Mouse (Mus musculus) intestine, embryonic 15.5 days (tissue): ENCODE measurements around the gene Lce1j. TPM values are rescaled to one million over a fixed set of nuclear protein-coding genes. Genes with fewer than 3 reads are reported as not detected.
"Not testable (repeated sequence)": the region's sequence is repeated elsewhere in the genome, so short reads cannot be mapped to it uniquely, and the experiment has no call there.

Experiments used
- ATAC-seq: fragments of 200-750 bp; cut with Nextera tagmentation; 2 replicates; pipeline ENCODE4 v1.8.0; 2017; ENCODE audit warnings: moderate TSS enrichment, moderate library complexity
- H3K27ac ChIP-seq: fragments of 300-500 bp; sonication (generic); 2 replicates; pipeline ENCODE4 v1.5.1; 2015; ENCODE audit warnings: mild to moderate bottlenecking, inconsistent platforms
- H3K27me3 ChIP-seq: fragments of 300-500 bp; sonication (generic); replicated peaks from 2 replicates; pipeline ENCODE4 v1.6.1; 2015; ENCODE audit warnings: inconsistent platforms
- H3K36me3 ChIP-seq: fragments of 300-500 bp; sonication (generic); 2 replicates; pipeline ENCODE4 v1.6.1; 2015; ENCODE audit warnings: inconsistent platforms
- H3K4me1 ChIP-seq: fragments of 300-500 bp; sonication (generic); replicated peaks from 2 replicates; pipeline ENCODE4 v1.6.1; 2015; ENCODE audit warnings: inconsistent platforms
- H3K4me2 ChIP-seq: fragments of 300-500 bp; sonication (generic); replicated peaks from 2 replicates; pipeline ENCODE4 v1.6.1; 2015; ENCODE audit warnings: mild to moderate bottlenecking, inconsistent platforms
- H3K4me3 ChIP-seq: fragments of 300-500 bp; sonication (generic); replicated peaks from 2 replicates; pipeline ENCODE4 v1.5.1; 2015; ENCODE audit warnings: inconsistent platforms
- H3K9ac ChIP-seq: fragments of 300-500 bp; sonication (generic); 2 replicates; pipeline ENCODE4 v1.6.1; 2015; ENCODE audit warnings: inconsistent platforms
- H3K9me3 ChIP-seq: fragments of 300-500 bp; sonication (generic); 2 replicates; pipeline ENCODE4 v1.6.1; 2016; ENCODE audit warnings: inconsistent platforms
- WGBS: fragments of 180-500 bp; shearing (Covaris S2); methylation state at CpG from one replicate; pipeline ENCODE4 v1.1.7; 2015; 5-methylcytosine and 5-hydroxymethylcytosine counted together
- polyA plus RNA-seq: library from polyadenylated mRNA; unstranded; fragments of >200 nt; fragmentation: Nextera tagmentation; extraction: Ambion mirVana; gene quantifications from 2 replicates; pipeline ENCODE4 v1.2.1, GENCODE M21; 2015

Gene Lce1j
- polyA plus RNA-seq, result not detected in 2 replicates

DNA sequence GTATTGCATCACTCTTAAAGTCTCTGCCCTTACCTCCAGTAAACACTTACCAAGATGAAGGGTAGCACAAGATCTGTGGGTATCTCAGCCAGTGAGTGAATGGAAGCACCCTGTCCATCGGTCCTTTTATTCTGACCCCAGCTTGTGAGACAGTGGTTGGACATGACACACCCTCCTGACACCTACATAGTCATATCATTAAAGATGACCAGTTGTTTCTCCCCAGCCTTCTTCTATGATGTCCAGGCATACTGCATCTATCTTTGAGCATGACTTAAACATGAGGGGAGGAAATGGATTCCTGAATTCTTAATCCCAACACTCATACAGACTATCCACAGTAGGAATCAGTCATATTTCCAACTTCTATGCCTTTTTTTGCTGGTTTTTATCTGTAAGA is at the start of gene Lce1j:
Gene Lce1j (minus strand): TSS at position 101 of the 400 bp plus-strand sequence.
- H3K4me3 ChIP-seq, result no peak within 1 kb of the TSS
- no peak within 1 kb of the TSS for H3K9ac ChIP-seq
- WGBS, result 78% methylated on average over 1 of the region's 1 CpGs
- H3K27me3 ChIP-seq, result no peaks in the 10 kb centered on the region
- no peaks in the 10 kb centered on the region for H3K36me3 ChIP-seq
- H3K27ac ChIP-seq, result no peak within 1 kb of the TSS
- no peaks in the 10 kb centered on the region for H3K9me3 ChIP-seq
- no peaks in the 10 kb centered on the region for H3K4me1 ChIP-seq
- no peak within 1 kb of the TSS for H3K4me2 ChIP-seq
- no peak for ATAC-seq

DNA sequence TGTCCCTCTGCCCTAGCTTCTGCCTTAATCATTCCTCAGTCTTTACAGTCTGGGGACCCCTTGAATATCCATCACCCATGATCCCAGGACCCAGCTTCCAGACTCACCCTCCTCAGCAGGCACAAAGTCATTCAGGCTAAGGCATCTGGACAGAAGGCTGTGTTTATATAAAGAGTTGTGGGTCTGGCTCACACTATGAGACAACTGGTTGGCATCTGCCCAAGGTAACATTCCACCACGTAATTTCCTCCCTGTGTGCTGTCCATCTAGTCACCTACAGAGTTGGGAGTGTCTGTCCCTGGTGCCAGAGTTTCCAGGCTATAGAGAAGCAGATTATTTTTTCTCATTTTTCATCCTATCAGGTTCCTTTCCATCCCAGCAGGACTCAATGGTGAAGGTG is 36.8 kb upstream of the Lce1j start, which contains the start of gene Kprp:
Gene Kprp (minus strand): TSS at position 140 of the 400 bp plus-strand sequence.
- WGBS, result 13% methylated on average over 1 of the region's 1 CpGs
- Histone ChIP-seq H3K4me2 (no peak within 1 kb of the TSS), H3K27me3 (no peaks in the 10 kb centered on the region), H3K4me3 (no peak within 1 kb of the TSS), H3K36me3 (no peaks in the 10 kb centered on the region), H3K9me3 (no peaks in the 10 kb centered on the region), H3K9ac (no peak within 1 kb of the TSS), H3K4me1 (no peaks in the 10 kb centered on the region), H3K27ac (no peak within 1 kb of the TSS)
- no peak for ATAC-seq

DNA sequence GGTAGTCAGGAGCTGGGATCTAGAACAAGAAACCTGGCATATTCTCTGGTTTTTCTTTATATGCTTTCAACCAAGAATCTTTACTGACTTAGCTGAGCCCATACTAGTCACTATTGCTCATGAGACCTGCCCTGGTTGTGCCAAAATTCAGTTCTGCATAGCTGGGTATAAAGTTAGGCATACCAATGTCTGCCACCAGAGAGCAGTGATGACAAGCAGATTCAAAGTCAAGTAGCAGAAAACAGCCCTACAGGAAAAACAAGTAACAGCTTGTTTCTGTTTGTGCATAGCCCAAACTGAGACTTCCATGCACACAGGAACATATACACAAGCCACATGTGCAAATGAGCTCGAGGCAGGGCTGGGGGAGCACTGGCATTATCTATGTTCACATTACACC is 35.5 kb upstream of the Lce1j start:
- Histone ChIP-seq H3K4me3 (no peak overlapping the region), H3K27me3 (no peaks in the 10 kb centered on the region), H3K9me3 (no peaks in the 10 kb centered on the region), H3K9ac (no peak overlapping the region), H3K4me2 (no peak overlapping the region), H3K27ac (no peak overlapping the region), H3K4me1 (no peaks in the 10 kb centered on the region), H3K36me3 (no peaks in the 10 kb centered on the region)
- WGBS, result 28% methylated on average over 1 of the region's 1 CpGs
- no peak for ATAC-seq

DNA sequence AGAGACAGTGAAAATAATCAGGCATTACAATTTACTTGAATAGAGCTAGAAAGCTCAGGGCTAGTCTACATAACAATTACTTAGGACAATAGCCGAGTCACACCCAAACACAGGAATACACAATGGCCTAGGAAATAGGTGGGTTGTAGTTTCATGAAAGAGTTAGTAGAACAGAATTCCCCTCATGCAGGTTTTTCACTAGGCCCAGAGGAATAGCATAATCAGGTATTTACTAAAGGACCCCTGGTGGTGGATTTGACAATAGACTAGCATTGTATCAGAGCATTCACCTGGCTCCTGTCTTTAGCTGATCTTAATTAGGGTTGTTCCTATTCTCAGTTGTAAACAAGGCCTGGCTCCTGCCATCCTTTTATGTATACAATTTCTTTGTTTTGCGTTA is 25.7 kb upstream of the Lce1j start:
- not testable (repeated sequence) for H3K9ac ChIP-seq, H3K27me3 ChIP-seq, H3K4me3 ChIP-seq, H3K27ac ChIP-seq, ATAC-seq, H3K9me3 ChIP-seq, H3K4me2 ChIP-seq, H3K36me3 ChIP-seq, H3K4me1 ChIP-seq
- WGBS, result 88% methylated on average over 2 of the region's 2 CpGs

DNA sequence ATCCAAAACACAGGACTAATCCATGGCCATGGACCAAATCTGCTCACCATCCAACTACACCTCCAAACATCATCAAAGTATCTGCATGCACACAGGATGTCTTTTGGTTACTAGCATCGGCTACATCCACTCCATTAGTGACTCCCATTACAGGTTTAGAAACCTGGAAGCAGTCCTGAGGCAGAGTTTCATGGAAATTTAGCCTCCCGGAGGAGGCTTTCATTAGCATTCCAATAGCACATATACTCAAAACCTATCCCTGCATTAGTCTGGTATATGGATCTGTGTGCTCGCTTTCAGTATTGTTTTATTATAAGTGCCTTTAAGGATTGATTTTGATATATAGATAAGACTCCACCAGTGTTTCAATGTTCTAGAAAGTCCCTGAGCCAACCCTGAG is 25.3 kb upstream of the Lce1j start:
- Histone ChIP-seq H3K27me3 (no peaks in the 10 kb centered on the region), H3K27ac (no peak overlapping the region), H3K4me1 (no peaks in the 10 kb centered on the region), H3K4me3 (no peak overlapping the region), H3K9ac (no peak overlapping the region), H3K4me2 (no peak overlapping the region), H3K9me3 (no peaks in the 10 kb centered on the region), H3K36me3 (no peaks in the 10 kb centered on the region)
- 92% methylated on average over 3 of the region's 3 CpGs for WGBS
- no peak for ATAC-seq

DNA sequence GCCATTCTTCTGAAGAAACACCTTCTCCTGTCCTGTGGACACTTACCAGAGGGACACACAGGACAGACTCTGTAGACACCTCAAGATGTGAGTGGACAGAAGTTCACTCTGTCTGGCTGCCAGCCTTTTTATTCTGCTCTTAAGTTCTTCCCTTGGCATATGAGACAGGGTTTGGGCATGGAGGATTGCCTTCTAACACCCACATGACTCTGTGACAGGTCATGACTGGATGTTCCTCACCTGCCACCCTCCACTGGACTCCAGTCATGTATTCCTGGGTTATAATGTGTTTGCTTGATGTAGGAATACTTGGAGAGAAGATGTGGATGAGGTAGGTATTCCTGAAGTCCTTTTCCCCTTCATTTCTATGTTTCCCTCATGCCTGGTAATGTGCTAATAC is 17.5 kb upstream of the Lce1j start, which contains the start of gene Lce1k:
Gene Lce1k (minus strand): TSS at position 101 of the 400 bp plus-strand sequence.
- no peak for ATAC-seq
- no peak within 1 kb of the TSS for H3K9ac ChIP-seq
- H3K27me3 ChIP-seq, result no peaks in the 10 kb centered on the region
- H3K4me2 ChIP-seq, result no peak within 1 kb of the TSS
- H3K4me3 ChIP-seq, result no peak within 1 kb of the TSS
- no peaks in the 10 kb centered on the region for H3K36me3 ChIP-seq
- no peaks in the 10 kb centered on the region for H3K4me1 ChIP-seq
- no peak within 1 kb of the TSS for H3K27ac ChIP-seq
- no peaks in the 10 kb centered on the region for H3K9me3 ChIP-seq

DNA sequence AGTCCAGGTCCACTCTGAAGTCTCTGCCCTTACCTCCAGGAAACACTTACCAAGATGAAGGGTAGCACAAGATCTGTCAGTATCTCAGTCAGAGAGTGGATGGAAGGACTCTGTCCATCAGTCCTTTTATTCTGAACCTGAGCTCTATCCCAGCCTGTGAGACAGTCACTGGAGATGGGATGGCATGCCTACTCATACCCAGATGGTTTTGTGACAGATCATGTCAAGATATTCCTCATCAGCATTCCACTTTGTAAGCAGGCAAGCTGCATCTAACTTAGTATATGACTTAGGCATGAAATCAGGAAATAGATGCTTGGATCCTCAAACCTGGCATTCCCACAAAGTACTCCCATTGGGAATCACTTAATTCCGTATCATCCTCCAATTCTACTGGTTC is 11.5 kb downstream of the Lce1j start, which contains the start of gene Lce1i:
Gene Lce1i (minus strand): TSS at position 101 of the 400 bp plus-strand sequence.
- Histone ChIP-seq H3K36me3 (no peaks in the 10 kb centered on the region), H3K27ac (no peak within 1 kb of the TSS), H3K9ac (no peak within 1 kb of the TSS), H3K4me3 (no peak within 1 kb of the TSS), H3K27me3 (no peaks in the 10 kb centered on the region), H3K4me1 (no peaks in the 10 kb centered on the region), H3K9me3 (no peaks in the 10 kb centered on the region), H3K4me2 (no peak within 1 kb of the TSS)
- ATAC-seq, result no peak
- 98% methylated on average over 1 of the region's 1 CpGs for WGBS

DNA sequence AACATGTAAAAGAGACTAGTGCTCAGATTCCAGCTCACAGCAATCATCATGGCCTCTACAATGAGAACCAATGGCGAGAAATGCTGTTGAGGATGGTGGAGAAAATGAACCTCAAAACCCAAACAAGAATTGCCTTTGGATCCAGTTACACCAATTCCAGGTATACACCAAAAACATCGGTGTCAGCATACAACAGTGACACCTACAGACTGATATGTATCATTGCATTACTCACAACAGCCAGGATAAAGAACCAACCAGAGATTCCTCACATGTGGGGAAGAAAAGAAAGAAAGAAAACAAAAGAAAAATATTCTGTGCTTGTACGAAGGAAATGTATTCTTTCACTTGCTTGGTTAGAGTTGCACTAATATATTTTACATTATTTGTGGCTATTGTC is 18.7 kb downstream of the Lce1j start:
- WGBS, result 23% methylated on average over 3 of the region's 3 CpGs
- no peak for ATAC-seq
- no peak overlapping the region for H3K27ac ChIP-seq

DNA sequence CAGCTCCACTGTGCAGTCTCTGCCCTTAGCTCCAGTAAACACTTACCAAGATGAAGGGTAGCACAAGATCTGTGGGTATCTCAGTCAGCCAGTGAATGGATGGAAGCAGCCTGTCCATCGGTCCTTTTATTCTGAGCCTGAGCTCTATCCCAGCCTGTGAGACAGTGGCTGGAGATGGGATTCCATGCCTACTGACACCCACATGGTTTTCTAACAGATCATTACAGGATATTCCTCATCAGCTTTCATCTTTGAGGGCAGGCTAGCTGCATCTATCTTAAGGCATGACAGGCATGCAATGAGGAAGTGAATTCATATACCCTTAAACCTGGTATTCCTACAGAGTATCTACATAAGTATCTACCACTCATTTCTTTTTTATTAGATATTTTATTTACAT is 25.3 kb downstream of the Lce1j start, which contains the start of gene Lce1h:
Gene Lce1h (minus strand): TSS at position 101 of the 400 bp plus-strand sequence.
- no peak within 1 kb of the TSS for H3K9ac ChIP-seq
- no peak within 1 kb of the TSS for H3K27ac ChIP-seq
- H3K36me3 ChIP-seq, result no peaks in the 10 kb centered on the region
- 79% methylated on average over 1 of the region's 1 CpGs for WGBS
- no peaks in the 10 kb centered on the region for H3K4me1 ChIP-seq
- no peak for ATAC-seq
- no peaks in the 10 kb centered on the region for H3K27me3 ChIP-seq
- no peak within 1 kb of the TSS for H3K4me3 ChIP-seq
- no peaks in the 10 kb centered on the region for H3K9me3 ChIP-seq
- no peak within 1 kb of the TSS for H3K4me2 ChIP-seq

More for the DNA sequence above, 18.7 kb downstream of the Lce1j start:
- Histone ChIP-seq H3K4me1 (no peaks in the 10 kb centered on the region), H3K27me3 (no peaks in the 10 kb centered on the region), H3K9ac (no peak overlapping the region), H3K9me3 (no peaks in the 10 kb centered on the region), H3K4me2 (no peak overlapping the region), H3K36me3 (no peaks in the 10 kb centered on the region), H3K4me3 (no peak overlapping the region)

DNA sequence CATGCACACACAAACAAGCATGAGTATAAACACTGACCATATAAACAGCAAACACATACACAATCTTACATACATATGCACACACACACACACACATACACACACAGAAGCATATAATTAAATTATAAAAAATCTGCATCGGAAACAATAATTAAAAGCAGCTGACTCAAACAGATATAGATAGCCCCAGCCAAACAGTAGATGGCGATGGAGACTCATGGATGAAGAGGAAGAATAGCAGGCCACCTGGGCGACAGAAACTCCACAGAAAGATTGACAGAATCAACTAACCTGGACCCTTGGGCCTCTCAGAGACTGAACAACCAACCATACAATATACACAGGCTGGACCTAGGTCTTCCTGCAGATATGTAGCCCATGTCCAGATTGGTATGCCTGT is 37.1 kb downstream of the Lce1j start:
- ATAC-seq, result no peak
- H3K36me3 ChIP-seq, result no peaks in the 10 kb centered on the region
- H3K4me1 ChIP-seq, result no peaks in the 10 kb centered on the region
- no peaks in the 10 kb centered on the region for H3K27me3 ChIP-seq
- no peak overlapping the region for H3K9ac ChIP-seq
- no peak overlapping the region for H3K4me2 ChIP-seq
- 38% methylated on average over 3 of the region's 3 CpGs for WGBS
- no peaks in the 10 kb centered on the region for H3K9me3 ChIP-seq
- no peak overlapping the region for H3K27ac ChIP-seq
- no peak overlapping the region for H3K4me3 ChIP-seq

DNA sequence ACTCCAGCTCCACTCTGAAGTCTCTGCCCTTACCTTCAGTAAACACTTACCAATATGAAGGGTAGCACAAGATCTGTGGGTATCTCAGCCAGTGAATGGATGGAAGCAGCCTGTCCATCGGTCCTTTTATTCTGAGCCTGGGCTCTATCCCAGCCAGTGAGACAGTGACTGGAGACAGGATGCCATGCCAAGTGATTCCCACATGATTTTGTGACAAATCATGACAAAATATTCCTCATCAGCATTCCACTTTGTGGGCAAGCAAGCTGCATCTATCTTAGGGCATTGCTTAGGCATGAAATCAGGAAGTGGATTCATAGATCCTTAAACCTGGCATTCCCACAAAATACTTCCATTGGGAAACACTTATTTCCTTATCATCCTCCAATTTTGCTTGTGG is 38.1 kb downstream of the Lce1j start, which contains the start of gene Lce1g:
Gene Lce1g (minus strand): TSS at position 101 of the 400 bp plus-strand sequence.
- no peaks in the 10 kb centered on the region for H3K27me3 ChIP-seq
- H3K4me2 ChIP-seq, result no peak within 1 kb of the TSS
- no peak for ATAC-seq
- no peak within 1 kb of the TSS for H3K4me3 ChIP-seq
- no peaks in the 10 kb centered on the region for H3K9me3 ChIP-seq
- H3K4me1 ChIP-seq, result no peaks in the 10 kb centered on the region
- H3K36me3 ChIP-seq, result no peaks in the 10 kb centered on the region
- H3K27ac ChIP-seq, result no peak within 1 kb of the TSS
- WGBS, result 93% methylated on average over 1 of the region's 1 CpGs
- no peak within 1 kb of the TSS for H3K9ac ChIP-seq

DNA sequence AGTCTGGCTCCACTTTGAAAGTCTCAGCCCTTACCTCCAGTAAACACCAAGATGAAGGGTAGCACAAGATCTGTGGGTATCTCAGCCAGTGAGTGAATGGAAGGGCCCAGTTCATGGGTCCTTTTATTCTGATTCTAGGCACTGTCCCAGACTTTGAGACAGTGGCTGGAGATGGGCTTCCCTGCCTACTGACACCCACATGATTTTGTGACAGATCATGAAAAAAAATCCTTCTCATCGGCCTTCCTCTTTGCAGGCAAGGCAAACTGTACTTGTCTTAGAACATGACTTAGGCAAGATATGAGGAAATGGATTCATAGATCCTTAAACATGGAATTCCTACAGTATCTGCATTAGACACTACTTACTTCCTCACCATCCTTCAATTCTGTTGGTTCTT is 51.3 kb downstream of the Lce1j start, which contains the start of gene Gm38119:
Gene Gm38119 (minus strand): TSS at position 101 of the 400 bp plus-strand sequence.
- Histone ChIP-seq H3K4me1 (no peaks in the 10 kb centered on the region), H3K27ac (no peak within 1 kb of the TSS), H3K9me3 (no peaks in the 10 kb centered on the region), H3K27me3 (no peaks in the 10 kb centered on the region), H3K9ac (no peak within 1 kb of the TSS), H3K4me2 (no peak within 1 kb of the TSS), H3K36me3 (no peaks in the 10 kb centered on the region), H3K4me3 (no peak within 1 kb of the TSS)
- no peak for ATAC-seq
- WGBS, result 82% methylated on average over 1 of the region's 1 CpGs
